Mouse (Mus musculus) midbrain, embryonic 14.5 days (tissue): Measurements from ENCODE around the gene S100a14. TPM values are rescaled to one million over a fixed set of nuclear protein-coding genes. Genes with fewer than 3 reads are reported as not detected.

ENCODE experiments used
- ATAC-seq: fragments of 200-750 bp; cut with Nextera tagmentation; 2 replicates; pipeline ENCODE4 v1.8.0; 2017; ENCODE audit warnings: moderate number of reproducible peaks, moderate library complexity; ENCODE audit not compliant: low FRiP score, low TSS enrichment
- DNase-seq: peaks from one replicate; pipeline ENCODE4 v3.0.0-alpha.2; 2015
- H3K27ac ChIP-seq: fragments of 300-500 bp; sonication (generic); replicated peaks from 2 replicates; pipeline ENCODE4 v1.5.1; 2014; ENCODE audit warnings: mild to moderate bottlenecking, low read depth, low read length, moderate library complexity
- H3K27me3 ChIP-seq: fragments of 300-500 bp; sonication (generic); 2 replicates; pipeline ENCODE4 v1.6.1; 2014; ENCODE audit warnings: low read length, control low read depth, mixed read lengths; ENCODE audit not compliant: control insufficient read depth, insufficient read depth
- H3K36me3 ChIP-seq: fragments of 300-500 bp; sonication (generic); 2 replicates; pipeline ENCODE4 v1.6.1; 2014; ENCODE audit warnings: low read length, control low read depth; ENCODE audit not compliant: control insufficient read depth, insufficient read depth
- H3K4me1 ChIP-seq: fragments of 300-500 bp; sonication (generic); 2 replicates; pipeline ENCODE4 v1.6.1; 2014; ENCODE audit warnings: mild to moderate bottlenecking, antibody characterized with exemption, low read length, control low read depth; ENCODE audit not compliant: control insufficient read depth, insufficient read depth
- H3K4me2 ChIP-seq: fragments of 300-500 bp; sonication (generic); 2 replicates; pipeline ENCODE4 v1.6.1; 2014; ENCODE audit warnings: mild to moderate bottlenecking, low read length, moderate library complexity
- H3K4me3 ChIP-seq: fragments of 300-500 bp; sonication (generic); replicated peaks from 2 replicates; pipeline ENCODE4 v1.5.1; 2014; ENCODE audit warnings: low read depth, low read length
- H3K9ac ChIP-seq: fragments of 300-500 bp; sonication (generic); replicated peaks from 2 replicates; pipeline ENCODE4 v1.6.1; 2014; ENCODE audit warnings: mild to moderate bottlenecking, low read length, moderate library complexity
- H3K9me3 ChIP-seq: fragments of 300-500 bp; sonication (generic); 2 replicates; pipeline ENCODE4 v1.6.1; 2016; ENCODE audit warnings: low read length, control low read depth, mixed read lengths; ENCODE audit not compliant: control insufficient read depth
- WGBS: fragments of 180-500 bp; shearing (Covaris S2); extraction: QIAGEN DNeasy Blood & Tissue Kit; methylation state at CpG from one replicate; pipeline ENCODE4 v1.1.7; 2014; 5-methylcytosine and 5-hydroxymethylcytosine counted together
- polyA plus RNA-seq: library from polyadenylated mRNA; unstranded; fragments of >200 nt; fragmentation: Nextera tagmentation; extraction: Ambion mirVana; gene quantifications from 2 replicates; pipeline ENCODE4 v1.2.1, GENCODE M21; 2014

The S100a14 gene
- polyA plus RNA-seq, 1 experiment from 2014 or later, result not detected

GRCm38 (mm10) chr3:90513796-90514590 is 12.7 kb upstream of the S100a14 start, which contains the start of the genes S100a1 and S100a13:
TSS of gene S100a1 (minus strand) at chr3:90514392.
TSS of gene S100a13 (plus strand) at chr3:90514435.
- Histone ChIP-seq H3K4me1 (no peaks in the 10 kb centered on the region), H3K36me3 (no peaks in the 10 kb centered on the region), H3K4me2 (peak within 1 kb of the TSS; percentile 57), H3K27ac (no peak within 1 kb of the TSS), H3K4me3 (peak within 1 kb of the TSS; percentile 31), H3K27me3 (peaks cover 29% of the 10 kb centered on the region), H3K9me3 (no peaks in the 10 kb centered on the region), H3K9ac (peak within 1 kb of the TSS; percentile 23; the same call in 1 of the 2 replicates)
- no peak for ATAC-seq
- WGBS, result 5% methylated on average over 25 of the region's 25 CpGs
- no peak for DNase-seq

- H3K4me2 ChIP-seq, result peak overlapping the region; percentile 57
- no peaks in the 10 kb centered on the region for H3K4me1 ChIP-seq
- peak overlapping the region; percentile 23; the same call in 1 of the 2 replicates for H3K9ac ChIP-seq
- no peak for ATAC-seq
- no peaks in the 10 kb centered on the region for H3K36me3 ChIP-seq
- no peaks in the 10 kb centered on the region for H3K9me3 ChIP-seq
- no peak overlapping the region for H3K27ac ChIP-seq
- DNase-seq, result peak; percentile 54
- H3K4me3 ChIP-seq, result peak overlapping the region; percentile 31
- H3K27me3 ChIP-seq, result peaks cover 29% of the 10 kb centered on the region
- WGBS, result under 1% methylated on average over 10 of the region's 10 CpGs
These were observed 12.0 kb upstream of the S100a14 start for GRCm38 (mm10) chr3:90514691-90515090.

GRCm38 (mm10) chr3:90515242-90515641 is 11.4 kb upstream of the S100a14 start:
- no peaks in the 10 kb centered on the region for H3K4me1 ChIP-seq
- 48% methylated on average over 1 of the region's 1 CpGs for WGBS
- peaks cover 29% of the 10 kb centered on the region for H3K27me3 ChIP-seq
- H3K27ac ChIP-seq, result no peak overlapping the region
- ATAC-seq (no peak), DNase-seq (no peak)
- peak overlapping the region; percentile 31 for H3K4me3 ChIP-seq
- no peaks in the 10 kb centered on the region for H3K36me3 ChIP-seq
- H3K4me2 ChIP-seq, result peak overlapping the region; percentile 57
- H3K9ac ChIP-seq, result no peak overlapping the region
- H3K9me3 ChIP-seq, result no peaks in the 10 kb centered on the region

GRCm38 (mm10) chr3:90515789-90516188 is 10.9 kb upstream of the S100a14 start:
- ATAC-seq (no peak), DNase-seq (no peak)
- Histone ChIP-seq H3K9me3 (no peaks in the 10 kb centered on the region), H3K4me2 (no peak overlapping the region), H3K27ac (no peak overlapping the region), H3K9ac (no peak overlapping the region), H3K27me3 (peaks cover 29% of the 10 kb centered on the region), H3K4me1 (no peaks in the 10 kb centered on the region), H3K4me3 (no peak overlapping the region), H3K36me3 (no peaks in the 10 kb centered on the region)
- 92% methylated on average over 4 of the region's 4 CpGs for WGBS

- no peak overlapping the region for H3K27ac ChIP-seq
- WGBS, result 90% methylated on average over 4 of the region's 4 CpGs
- H3K27me3 ChIP-seq, result peaks cover 26% of the 10 kb centered on the region
- H3K4me2 ChIP-seq, result no peak overlapping the region
- H3K9ac ChIP-seq, result no peak overlapping the region
- ATAC-seq (no peak), DNase-seq (no peak)
- no peaks in the 10 kb centered on the region for H3K9me3 ChIP-seq
- no peak overlapping the region for H3K4me3 ChIP-seq
- no peaks in the 10 kb centered on the region for H3K36me3 ChIP-seq
- no peaks in the 10 kb centered on the region for H3K4me1 ChIP-seq
These were observed 8.9 kb upstream of the S100a14 start for GRCm38 (mm10) chr3:90517711-90518110.

- H3K9ac ChIP-seq, result no peak overlapping the region
- no peak for ATAC-seq
- H3K27ac ChIP-seq, result no peak overlapping the region
- no peak overlapping the region for H3K4me2 ChIP-seq
- peak; percentile 56 for DNase-seq
- no peaks in the 10 kb centered on the region for H3K4me1 ChIP-seq
- no peaks in the 10 kb centered on the region for H3K9me3 ChIP-seq
- no peak overlapping the region for H3K4me3 ChIP-seq
- 71% methylated on average over 4 of the region's 4 CpGs for WGBS
- H3K36me3 ChIP-seq, result no peaks in the 10 kb centered on the region
- H3K27me3 ChIP-seq, result no peaks in the 10 kb centered on the region
These were observed 1.2 kb upstream of the S100a14 start for GRCm38 (mm10) chr3:90525421-90525820.

GRCm38 (mm10) chr3:90526076-90526475 is 580 bp upstream of the S100a14 start:
- no peaks in the 10 kb centered on the region for H3K4me1 ChIP-seq
- H3K9ac ChIP-seq, result no peak overlapping the region
- H3K4me2 ChIP-seq, result no peak overlapping the region
- no peak for ATAC-seq
- H3K27ac ChIP-seq, result no peak overlapping the region
- no peaks in the 10 kb centered on the region for H3K9me3 ChIP-seq
- H3K27me3 ChIP-seq, result no peaks in the 10 kb centered on the region
- WGBS, result 75% methylated on average over 2 of the region's 2 CpGs
- no peak overlapping the region for H3K4me3 ChIP-seq
- no peak for DNase-seq
- H3K36me3 ChIP-seq, result no peaks in the 10 kb centered on the region

- Histone ChIP-seq H3K4me1 (no peaks in the 10 kb centered on the region), H3K27ac (no peak overlapping the region), H3K4me3 (no peak overlapping the region), H3K27me3 (no peaks in the 10 kb centered on the region), H3K9me3 (no peaks in the 10 kb centered on the region), H3K9ac (no peak overlapping the region), H3K36me3 (no peaks in the 10 kb centered on the region), H3K4me2 (no peak overlapping the region)
- ATAC-seq (no peak), DNase-seq (no peak)
- WGBS, result 84% methylated on average over 7 of the region's 7 CpGs
These were observed 726 bp downstream of the S100a14 start for GRCm38 (mm10) chr3:90527291-90527873.

- Histone ChIP-seq H3K36me3 (no peaks in the 10 kb centered on the region), H3K4me3 (no peak overlapping the region), H3K27ac (no peak overlapping the region), H3K9me3 (no peaks in the 10 kb centered on the region), H3K9ac (no peak overlapping the region), H3K27me3 (no peaks in the 10 kb centered on the region), H3K4me1 (no peaks in the 10 kb centered on the region), H3K4me2 (no peak overlapping the region)
- ATAC-seq (no peak), DNase-seq (no peak)
- 78% methylated on average over 5 of the region's 5 CpGs for WGBS
These were observed 5.1 kb downstream of the S100a14 start for GRCm38 (mm10) chr3:90531713-90532112.
